Mouse (Mus musculus) midbrain, embryonic 15.5 days (tissue): ENCODE measurements at regions not wholly inside any gene's neighbourhood (a gene's known extent, or its start where the extent isn't known, plus 50 kb on each side); places are given as distances from the start of the nearest gene placed in this dataset.
"Not testable (repeated sequence)": the region's sequence is repeated elsewhere in the genome, so short reads cannot be mapped to it uniquely, and the experiment has no call there.

Experiments
- ATAC-seq: fragments of 200-750 bp; cut with Nextera tagmentation; replicated peaks from 2 replicates; pipeline ENCODE4 v1.8.0; 2017; ENCODE audit warnings: moderate TSS enrichment
- H3K27ac ChIP-seq: fragments of 300-500 bp; sonication (generic); 2 replicates; pipeline ENCODE4 v1.5.1; 2015; ENCODE audit warnings: mild to moderate bottlenecking, inconsistent platforms
- H3K27me3 ChIP-seq: fragments of 300-500 bp; sonication (generic); replicated peaks from 2 replicates; pipeline ENCODE4 v1.6.1; 2015; ENCODE audit warnings: inconsistent platforms
- H3K36me3 ChIP-seq: fragments of 300-500 bp; sonication (generic); replicated peaks from 2 replicates; pipeline ENCODE4 v1.6.1; 2015; ENCODE audit warnings: inconsistent platforms
- H3K4me1 ChIP-seq: fragments of 300-500 bp; sonication (generic); 2 replicates; pipeline ENCODE4 v1.6.1; 2015; ENCODE audit warnings: inconsistent platforms
- H3K4me2 ChIP-seq: fragments of 300-500 bp; sonication (generic); 2 replicates; pipeline ENCODE4 v1.6.1; 2015; ENCODE audit warnings: inconsistent platforms, mild to moderate bottlenecking, moderate library complexity
- H3K4me3 ChIP-seq: fragments of 300-500 bp; sonication (generic); 2 replicates; pipeline ENCODE4 v1.5.1; 2015; ENCODE audit warnings: mild to moderate bottlenecking, inconsistent platforms
- H3K9ac ChIP-seq: fragments of 300-500 bp; sonication (generic); 2 replicates; pipeline ENCODE4 v1.6.1; 2015; ENCODE audit warnings: mild to moderate bottlenecking, inconsistent platforms
- H3K9me3 ChIP-seq: fragments of 300-500 bp; sonication (generic); 2 replicates; pipeline ENCODE4 v1.6.1; 2016; ENCODE audit warnings: inconsistent platforms
- WGBS: fragments of 180-500 bp; shearing (Covaris S2); methylation state at CpG from one replicate; pipeline ENCODE4 v1.1.7; 2015; ENCODE audit warnings: mixed read lengths; 5-methylcytosine and 5-hydroxymethylcytosine counted together

GRCm38 (mm10) chr3:114627103-114627502 lies 276.8 kb upstream of the Olfm3 start:
- Histone ChIP-seq H3K4me3 (no peak overlapping the region), H3K4me1 (no peaks in the 10 kb centered on the region), H3K27ac (no peak overlapping the region), H3K27me3 (no peaks in the 10 kb centered on the region), H3K9ac (no peak overlapping the region), H3K4me2 (no peak overlapping the region), H3K9me3 (no peaks in the 10 kb centered on the region), H3K36me3 (no peaks in the 10 kb centered on the region)
- no peak; the same call in 1 of the 2 replicates for ATAC-seq
- WGBS = 41% methylated on average over 2 of the region's 2 CpGs

- no peak overlapping the region for H3K4me3 ChIP-seq
- no peaks in the 10 kb centered on the region for H3K27me3 ChIP-seq
- 74% methylated on average over 2 of the region's 2 CpGs for WGBS
- no peak overlapping the region for H3K4me2 ChIP-seq
- no peak for ATAC-seq
- no peaks in the 10 kb centered on the region for H3K9me3 ChIP-seq
- H3K36me3 ChIP-seq = no peaks in the 10 kb centered on the region
- no peak overlapping the region for H3K9ac ChIP-seq
- H3K27ac ChIP-seq = no peak overlapping the region
- no peaks in the 10 kb centered on the region for H3K4me1 ChIP-seq
These were observed 268.5 kb upstream of the Olfm3 start for GRCm38 (mm10) chr3:114635362-114635761.

- ATAC-seq = no peak
- no peak overlapping the region for H3K9ac ChIP-seq
- H3K36me3 ChIP-seq = no peaks in the 10 kb centered on the region
- H3K4me3 ChIP-seq = no peak overlapping the region
- no peaks in the 10 kb centered on the region for H3K4me1 ChIP-seq
- WGBS = 81% methylated on average over 3 of the region's 3 CpGs
- no peaks in the 10 kb centered on the region for H3K9me3 ChIP-seq
- no peak overlapping the region for H3K4me2 ChIP-seq
- H3K27ac ChIP-seq = no peak overlapping the region
- no peaks in the 10 kb centered on the region for H3K27me3 ChIP-seq
These were observed 255.9 kb upstream of the Olfm3 start for GRCm38 (mm10) chr3:114647957-114648356.

- H3K4me3 ChIP-seq = no peak overlapping the region
- H3K4me1 ChIP-seq = no peaks in the 10 kb centered on the region
- H3K9ac ChIP-seq = no peak overlapping the region
- H3K36me3 ChIP-seq = no peaks in the 10 kb centered on the region
- ATAC-seq = peak; percentile 63; the same call in 1 of the 2 replicates
- 58% methylated on average over 2 of the region's 2 CpGs for WGBS
- no peaks in the 10 kb centered on the region for H3K9me3 ChIP-seq
- H3K27me3 ChIP-seq = no peaks in the 10 kb centered on the region
- no peak overlapping the region for H3K4me2 ChIP-seq
- H3K27ac ChIP-seq = no peak overlapping the region
These were observed 205.9 kb upstream of the Olfm3 start for GRCm38 (mm10) chr3:114697946-114698345.

GRCm38 (mm10) chr3:114725131-114725530 lies 178.7 kb upstream of the Olfm3 start:
- H3K36me3 ChIP-seq = no peaks in the 10 kb centered on the region
- H3K27ac ChIP-seq = no peak overlapping the region
- no peak for ATAC-seq
- H3K4me2 ChIP-seq = no peak overlapping the region
- no peak overlapping the region for H3K4me3 ChIP-seq
- H3K4me1 ChIP-seq = no peaks in the 10 kb centered on the region
- H3K27me3 ChIP-seq = no peaks in the 10 kb centered on the region
- 90% methylated on average over 1 of the region's 1 CpGs for WGBS
- H3K9ac ChIP-seq = no peak overlapping the region
- no peaks in the 10 kb centered on the region for H3K9me3 ChIP-seq

- Histone ChIP-seq H3K9me3 (no peaks in the 10 kb centered on the region), H3K4me1 (no peaks in the 10 kb centered on the region), H3K27ac (no peak overlapping the region), H3K27me3 (no peaks in the 10 kb centered on the region), H3K36me3 (no peaks in the 10 kb centered on the region), H3K9ac (no peak overlapping the region), H3K4me2 (no peak overlapping the region), H3K4me3 (no peak overlapping the region)
- no peak for ATAC-seq
- 84% methylated on average over 2 of the region's 2 CpGs for WGBS
These were observed 167.5 kb upstream of the Olfm3 start for GRCm38 (mm10) chr3:114736426-114736825.

GRCm38 (mm10) chr3:114744206-114744605 lies 159.7 kb upstream of the Olfm3 start:
- no peaks in the 10 kb centered on the region for H3K4me1 ChIP-seq
- no peak overlapping the region for H3K9ac ChIP-seq
- H3K9me3 ChIP-seq = no peaks in the 10 kb centered on the region
- ATAC-seq = no peak
- H3K36me3 ChIP-seq = no peaks in the 10 kb centered on the region
- H3K27ac ChIP-seq = no peak overlapping the region
- H3K27me3 ChIP-seq = no peaks in the 10 kb centered on the region
- no peak overlapping the region for H3K4me3 ChIP-seq
- no peak overlapping the region for H3K4me2 ChIP-seq
- WGBS = 78% methylated on average over 1 of the region's 1 CpGs

- no peak overlapping the region for H3K27ac ChIP-seq
These were observed 158.7 kb upstream of the Olfm3 start for GRCm38 (mm10) chr3:114745131-114745530.

GRCm38 (mm10) chr3:114757313-114757712 lies 146.6 kb upstream of the Olfm3 start:
- no peak overlapping the region for H3K27ac ChIP-seq
- H3K4me3 ChIP-seq = no peak overlapping the region
- 87% methylated on average over 4 of the region's 4 CpGs for WGBS
- no peak overlapping the region for H3K9ac ChIP-seq
- no peaks in the 10 kb centered on the region for H3K9me3 ChIP-seq
- no peaks in the 10 kb centered on the region for H3K36me3 ChIP-seq
- no peaks in the 10 kb centered on the region for H3K27me3 ChIP-seq
- no peaks in the 10 kb centered on the region for H3K4me1 ChIP-seq
- ATAC-seq = no peak
- H3K4me2 ChIP-seq = no peak overlapping the region

More at GRCm38 (mm10) chr3:114745131-114745530, 158.7 kb upstream of the Olfm3 start:
- Histone ChIP-seq H3K4me2 (no peak overlapping the region), H3K9me3 (no peaks in the 10 kb centered on the region), H3K36me3 (no peaks in the 10 kb centered on the region), H3K9ac (no peak overlapping the region), H3K27me3 (no peaks in the 10 kb centered on the region), H3K4me3 (no peak overlapping the region), H3K4me1 (no peaks in the 10 kb centered on the region)
- no peak for ATAC-seq

- H3K27me3 ChIP-seq = no peaks in the 10 kb centered on the region
- no peaks in the 10 kb centered on the region for H3K36me3 ChIP-seq
- H3K9ac ChIP-seq = no peak overlapping the region
- no peaks in the 10 kb centered on the region for H3K4me1 ChIP-seq
- no peak overlapping the region for H3K4me3 ChIP-seq
- 89% methylated on average over 3 of the region's 3 CpGs for WGBS
- no peak overlapping the region for H3K27ac ChIP-seq
- no peak for ATAC-seq
- H3K9me3 ChIP-seq = no peaks in the 10 kb centered on the region
- no peak overlapping the region for H3K4me2 ChIP-seq
These were observed 145.3 kb upstream of the Olfm3 start for GRCm38 (mm10) chr3:114758592-114758991.

GRCm38 (mm10) chr3:114759290-114760002 lies 144.4 kb upstream of the Olfm3 start:
- 21% methylated on average over 1 of the region's 1 CpGs for WGBS
- no peak for ATAC-seq
- Histone ChIP-seq H3K4me1 (no peaks in the 10 kb centered on the region), H3K4me2 (no peak overlapping the region), H3K27me3 (no peaks in the 10 kb centered on the region), H3K9me3 (no peaks in the 10 kb centered on the region), H3K9ac (no peak overlapping the region), H3K4me3 (no peak overlapping the region), H3K27ac (no peak overlapping the region), H3K36me3 (no peaks in the 10 kb centered on the region)

GRCm38 (mm10) chr3:114762373-114762772 lies 141.5 kb upstream of the Olfm3 start:
- H3K4me1 ChIP-seq, H3K4me3 ChIP-seq, H3K9ac ChIP-seq, H3K4me2 ChIP-seq, H3K36me3 ChIP-seq, H3K27ac ChIP-seq, H3K27me3 ChIP-seq, H3K9me3 ChIP-seq, ATAC-seq: not testable (repeated sequence)
- WGBS = 92% methylated on average over 8 of the region's 8 CpGs

GRCm38 (mm10) chr3:114789082-114789481 lies 114.8 kb upstream of the Olfm3 start:
- Histone ChIP-seq H3K9me3 (no peaks in the 10 kb centered on the region), H3K9ac (no peak overlapping the region), H3K27ac (no peak overlapping the region), H3K4me3 (no peak overlapping the region), H3K36me3 (no peaks in the 10 kb centered on the region), H3K4me2 (no peak overlapping the region), H3K27me3 (no peaks in the 10 kb centered on the region), H3K4me1 (no peaks in the 10 kb centered on the region)
- no peak for ATAC-seq
- 38% methylated on average over 1 of the region's 1 CpGs for WGBS
